ENCODE assay signal across 23 mouse cellular contexts in the genomic region with DNA sequence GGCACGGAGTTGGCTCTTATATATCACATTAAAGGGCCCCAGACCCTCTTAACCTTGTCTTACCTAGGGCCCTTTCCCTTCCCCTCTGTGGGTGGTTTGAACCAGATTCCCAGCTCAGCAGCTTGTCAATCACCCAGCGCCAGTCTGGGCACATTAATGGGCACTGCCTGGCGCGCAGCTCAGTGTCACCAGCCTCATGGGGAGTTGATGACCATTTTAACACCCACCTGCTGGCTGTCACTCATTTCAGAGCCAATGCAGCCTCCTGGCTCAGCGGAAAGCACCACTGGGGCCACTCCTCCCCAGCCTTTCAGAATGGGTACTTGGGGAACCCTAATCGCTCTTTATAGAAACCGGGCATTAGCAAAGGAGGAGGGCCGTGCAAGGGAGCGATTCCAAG. TPM values are rescaled to one million over a fixed set of nuclear protein-coding genes. Genes with fewer than 3 reads are reported as not detected.
A peak's percentile ranks its signal among the peaks of the same experiment; 100 is the strongest.
DNase-seq lines count a peak whose midpoint lies in the region; ATAC-seq and TF ChIP-seq lines count a peak whose summit lies in the region.
"Had no signal": no experiment of that assay in that cellular context is flagged by ENCODE, and none has a peak within 500 bp of the region (broad histone marks: within the 10 kb centered on the region; RNA-seq: fewer than 3 reads in every experiment).

No protein-coding gene starts in this region.

- WGBS in heart, embryonic 12.5 days: 77% methylated on average over 9 of the region's 9 CpGs

- no peak for ATAC-seq in heart, embryonic 12.5 days (ENCODE audit: insufficient number of reproducible peaks, low FRiP score)
- ATAC-seq: hindbrain, postnatal 0 days had no signal

- H3K9me3 ChIP-seq in heart, embryonic 12.5 days (replicated peaks): no peaks in the 10 kb centered on the region
- H3K9me3 ChIP-seq: embryonic facial prominence, embryonic 15.5 days; forebrain, embryonic 10.5 days had no signal

- 0 out of 2 replicates have a peak, but pooled peaks cover 9% of the 10 kb centered on the region for H3K27me3 ChIP-seq in heart, embryonic 12.5 days (replicated peaks)
- H3K27me3 ChIP-seq: embryonic facial prominence, embryonic 15.5 days had no signal

- no peak for TF ChIP-seq CTCF in brain, embryonic 14.5 days (IDR thresholded peaks at IDR 0.05; ENCODE audit: borderline replicate concordance, extremely low read depth, insufficient read depth, insufficient read length)

- no peak overlapping the region for H3K27ac ChIP-seq in heart, embryonic 12.5 days (ENCODE audit: poor library complexity, severe bottlenecking)
- H3K27ac ChIP-seq: embryonic facial prominence, embryonic 15.5 days; heart, adult 2 months; hindbrain, postnatal 0 days had no signal

- peaks cover 10% of the 10 kb centered on the region for H3K4me1 ChIP-seq in heart, embryonic 12.5 days (replicated peaks)

- H3K36me3 ChIP-seq in heart, embryonic 12.5 days: no peaks in the 10 kb centered on the region
- H3K36me3 ChIP-seq: embryonic facial prominence, embryonic 15.5 days; forebrain, embryonic 10.5 days had no signal

- no peak overlapping the region for H3K9ac ChIP-seq in heart, embryonic 12.5 days
- H3K9ac ChIP-seq: embryonic facial prominence, embryonic 15.5 days had no signal

- DNase-seq in gastrocnemius, adult 18-20 months (ENCODE audit: low spot score): peak; percentile 87
- no peak for DNase-seq in gastrocnemius, postnatal 4 days (ENCODE audit: low spot score in 2 of 2)
- peak; percentile 62 for DNase-seq in brain, embryonic 14.5 days (ENCODE audit: low read depth)
- peak; percentile 44 for DNase-seq in gastrocnemius, postnatal 10 days
- peak; percentile 94 for DNase-seq in skeletal muscle tissue, adult 2 months (ENCODE audit: low read depth, low spot score)
- DNase-seq in right cerebral cortex, postnatal 4 days: no peak
- DNase-seq: adrenal gland, adult 8-10 months; adrenal gland, postnatal 36 days; cerebellum, adult 11 months; cerebellum, adult 8-10 months; cerebellum, postnatal 14 days; embryo, embryonic 11 days; heart, adult 2 months; heart, postnatal 36 days; kidney, adult 11 months had no signal

- TF ChIP-seq POLR2A in brain, embryonic 14.5 days (IDR thresholded peaks at IDR 0.05; ENCODE audit: borderline replicate concordance, extremely low read depth, insufficient read depth, insufficient read length, poor library complexity, severe bottlenecking): no peak

- H3K4me3 ChIP-seq in heart, embryonic 12.5 days: no peak overlapping the region
- H3K4me3 ChIP-seq: embryonic facial prominence, embryonic 15.5 days; erythroblast, embryonic 14.5 days; forebrain, embryonic 10.5 days; heart, adult 2 months had no signal

- no peak overlapping the region for H3K4me2 ChIP-seq in heart, embryonic 12.5 days
- H3K4me2 ChIP-seq: embryonic facial prominence, embryonic 15.5 days; heart, embryonic 11.5 days had no signal

RNA-seq across cellular contexts. Expression of a gene that starts 4.7 kb away (rescaled TPM):
- 100 to 1,000 TPM; 426 to 428 TPM for total RNA-seq in gastrocnemius, adult 18-20 months (2021)
- 100 to 1,000 TPM; 230 to 262 TPM for total RNA-seq in gastrocnemius, postnatal 4 days (2021)
- polyA plus RNA-seq in brain, embryonic 14.5 days (2012; rRNA removed): 242 and 333 TPM in 2 replicates
- 100 to 1,000 TPM; 300 to 343 TPM for total RNA-seq in gastrocnemius, postnatal 10 days (2021)
- 294 and 296 TPM in 2 replicates for polyA plus RNA-seq in heart, embryonic 12.5 days (2016; fragmentation: Nextera tagmentation; extraction: Ambion mirVana)

RNA-seq across cellular contexts. Expression of a gene that starts 29.2 kb away (rescaled TPM):
- 10 to 100 TPM; 29.8 to 66.9 TPM for total RNA-seq in gastrocnemius, adult 18-20 months (2021)
- total RNA-seq in gastrocnemius, postnatal 4 days (2021): 10 to 100 TPM; 40.2 to 50.7 TPM
- polyA plus RNA-seq in brain, embryonic 14.5 days (2012; rRNA removed): 0.29 and 0.33 TPM in 2 replicates
- total RNA-seq in gastrocnemius, postnatal 10 days (2021): 10 to 100 TPM; 63.5 to 81.2 TPM
- 0.18 and 0.31 TPM in 2 replicates for polyA plus RNA-seq in heart, embryonic 12.5 days (2016; fragmentation: Nextera tagmentation; extraction: Ambion mirVana)
- total RNA-seq: common myeloid progenitor, adult 5-6 weeks; hindbrain, postnatal 0 days had no signal
- polyA plus RNA-seq: erythroblast, embryonic 14.5 days; intestine, embryonic 14.5 days had no signal

Comparison
In these comparisons a context has a peak if more than half of its experiments do, and no peak if none do; other contexts are left out.
1. DNase-seq: peak in gastrocnemius, adult 18-20 months (single experiment), brain, embryonic 14.5 days (single experiment), gastrocnemius, postnatal 10 days (single experiment) and skeletal muscle tissue, adult 2 months (single experiment); none in gastrocnemius, postnatal 4 days (0 of 2) and right cerebral cortex, postnatal 4 days (single experiment).